Mouse (Mus musculus): Measurements from ENCODE around the gene Kank4. TPM values are rescaled to one million over a fixed set of nuclear protein-coding genes. Genes with fewer than 3 reads are reported as not detected.
"Not testable (repeated sequence)": the region's sequence is repeated elsewhere in the genome, so short reads cannot be mapped to it uniquely, and the experiment has no call there.

Kank4 gene
- polyA plus RNA-seq, 1 experiment from 2014 or later = 1.4 TPM

DNA sequence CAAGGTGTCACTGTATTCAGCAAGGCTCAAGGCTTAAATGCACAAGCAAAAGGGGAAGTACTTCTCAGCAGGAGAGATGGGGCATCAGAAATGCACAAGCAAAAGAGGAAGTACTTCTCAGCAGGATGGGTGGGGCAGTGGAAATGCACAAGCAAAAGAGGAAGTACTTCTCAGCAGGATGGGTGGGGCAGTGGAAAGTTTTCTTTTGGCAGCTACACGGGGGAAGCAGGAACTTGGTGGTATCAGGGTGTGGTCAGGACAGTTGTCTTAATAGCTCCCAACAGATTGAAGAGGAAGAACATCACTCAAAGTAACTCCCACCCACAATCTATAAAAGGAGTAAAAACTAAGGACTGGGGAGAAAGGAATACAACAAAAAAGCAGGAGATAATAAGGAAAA lies 33.1 kb upstream of the Kank4 start:
- not testable (repeated sequence) for H3K27me3 ChIP-seq (ENCODE audit: control insufficient read depth, insufficient read depth, low read length); H3K36me3 ChIP-seq (ENCODE audit: control insufficient read depth, insufficient read depth, low read length); H3K4me1 ChIP-seq (replicated peaks; ENCODE audit: control insufficient read depth, insufficient read depth, low read length); DNase-seq (ENCODE audit: low spot score); H3K9ac ChIP-seq (ENCODE audit: low read depth, low read length); ATAC-seq (ENCODE audit: low FRiP score); H3K4me2 ChIP-seq (replicated peaks; ENCODE audit: low read depth, low read length); H3K4me3 ChIP-seq (ENCODE audit: low read depth, low read length); H3K9me3 ChIP-seq (ENCODE audit: control insufficient read depth, low read length); H3K27ac ChIP-seq (ENCODE audit: low read depth, low read length)
- 93% methylated on average over 1 of the region's 1 CpGs for WGBS

DNA sequence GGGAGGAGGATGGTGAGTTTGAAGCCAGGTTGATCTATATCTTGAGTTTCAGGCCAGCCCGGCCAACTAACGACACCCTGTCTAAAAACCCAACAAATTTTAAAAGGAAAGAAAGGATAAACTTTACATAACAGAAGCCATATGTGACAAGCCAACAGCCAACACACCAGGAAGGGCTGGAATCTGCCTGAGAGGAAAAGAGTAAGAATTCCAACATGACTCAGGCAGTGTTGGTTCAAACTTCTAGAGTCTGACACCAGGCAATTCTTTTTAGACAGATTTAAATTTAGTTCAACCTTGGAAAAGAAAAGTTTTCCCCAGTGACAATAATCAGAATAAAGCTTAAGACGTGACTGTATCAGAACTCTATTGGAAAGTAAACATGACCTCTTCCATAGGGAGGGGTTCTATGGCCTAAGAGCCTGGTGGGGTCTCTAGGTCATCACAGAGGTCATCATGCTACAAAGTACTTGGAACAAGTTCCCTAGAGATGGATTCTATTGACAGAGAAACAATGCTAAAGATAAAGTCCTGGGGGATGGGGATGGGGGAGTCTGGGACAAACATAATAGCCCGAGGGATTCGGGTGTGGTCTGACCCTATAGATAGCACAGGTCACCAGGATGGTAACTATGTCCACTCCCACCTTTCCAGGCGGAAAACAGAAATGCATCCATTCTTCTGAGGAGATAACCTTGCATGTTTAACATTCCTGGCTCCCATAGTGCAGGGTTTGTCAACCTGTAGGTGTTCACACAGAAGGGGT lies 30.0 kb upstream of the Kank4 start:
- DNase-seq (ENCODE audit: low spot score) = no peak
- no peak overlapping the region for H3K9ac ChIP-seq (ENCODE audit: low read depth, low read length)
- H3K27me3 ChIP-seq (ENCODE audit: control insufficient read depth, insufficient read depth, low read length) = no peaks in the 10 kb centered on the region; the same call in 1 of the 2 replicates
- WGBS = 64% methylated on average over 6 of the region's 6 CpGs
- no peaks in the 10 kb centered on the region for H3K4me1 ChIP-seq (replicated peaks; ENCODE audit: control insufficient read depth, insufficient read depth, low read length)
- H3K36me3 ChIP-seq (ENCODE audit: control insufficient read depth, insufficient read depth, low read length) = no peaks in the 10 kb centered on the region
- ATAC-seq (ENCODE audit: low FRiP score) = no peak
- no peak overlapping the region for H3K27ac ChIP-seq (ENCODE audit: low read depth, low read length)
- H3K9me3 ChIP-seq (ENCODE audit: control insufficient read depth, low read length) = no peaks in the 10 kb centered on the region
- no peak overlapping the region for H3K4me3 ChIP-seq (ENCODE audit: low read depth, low read length)
- H3K4me2 ChIP-seq (replicated peaks; ENCODE audit: low read depth, low read length) = no peak overlapping the region

DNA sequence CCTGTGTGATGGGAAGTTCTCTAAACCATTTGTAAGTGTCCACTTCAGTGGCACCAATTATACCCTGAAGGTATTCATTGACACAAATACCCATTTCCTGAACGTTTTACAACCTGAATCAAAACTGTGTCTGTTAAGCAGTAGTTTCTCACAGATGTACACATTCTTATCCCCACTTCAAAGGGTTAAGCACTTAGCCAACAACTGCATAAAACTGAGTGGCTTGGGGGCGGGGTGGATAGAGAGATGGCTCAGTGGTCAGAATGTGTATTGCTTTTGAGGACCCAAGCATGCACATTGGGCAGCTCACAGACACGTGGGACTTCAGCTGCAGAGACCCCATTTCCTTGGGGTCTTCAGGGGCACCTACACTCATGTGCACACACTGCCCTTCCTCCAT lies 29.1 kb upstream of the Kank4 start:
- Histone ChIP-seq H3K27ac (ENCODE audit: low read depth, low read length) (no peak overlapping the region), H3K27me3 (ENCODE audit: control insufficient read depth, insufficient read depth, low read length) (no peaks in the 10 kb centered on the region; the same call in 1 of the 2 replicates), H3K9ac (ENCODE audit: low read depth, low read length) (no peak overlapping the region), H3K4me1 (replicated peaks; ENCODE audit: control insufficient read depth, insufficient read depth, low read length) (no peaks in the 10 kb centered on the region), H3K4me2 (replicated peaks; ENCODE audit: low read depth, low read length) (no peak overlapping the region), H3K9me3 (ENCODE audit: control insufficient read depth, low read length) (no peaks in the 10 kb centered on the region), H3K4me3 (ENCODE audit: low read depth, low read length) (no peak overlapping the region), H3K36me3 (ENCODE audit: control insufficient read depth, insufficient read depth, low read length) (no peaks in the 10 kb centered on the region)
- DNase-seq (ENCODE audit: low spot score) (no peak), ATAC-seq (ENCODE audit: low FRiP score) (no peak)
- 62% methylated on average over 3 of the region's 3 CpGs for whole genome bisulfite sequencing

DNA sequence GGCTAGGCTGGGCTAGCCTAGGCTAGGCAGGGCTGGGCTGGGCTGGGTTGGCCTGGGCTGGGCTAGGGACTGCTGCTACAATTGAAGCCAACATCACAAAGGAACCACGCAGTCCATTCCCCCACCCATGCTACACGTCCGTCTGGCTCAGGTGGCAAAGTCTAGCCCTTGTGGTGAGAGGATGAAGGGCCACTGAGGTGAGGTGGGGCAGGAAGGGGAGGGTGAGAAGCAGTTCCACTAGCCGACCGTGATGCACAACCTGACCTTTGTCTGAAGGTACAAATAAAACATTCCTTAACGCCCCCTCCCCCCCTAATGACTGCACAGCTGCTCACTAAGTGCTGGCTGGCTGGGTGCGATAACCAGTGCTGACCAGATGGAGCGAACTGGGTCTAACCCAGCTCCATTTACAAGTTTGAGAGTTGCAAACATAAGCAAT lies 28.4 kb upstream of the Kank4 start:
- Histone ChIP-seq H3K36me3 (ENCODE audit: control insufficient read depth, insufficient read depth, low read length) (no peaks in the 10 kb centered on the region), H3K9ac (ENCODE audit: low read depth, low read length) (no peak overlapping the region), H3K4me1 (replicated peaks; ENCODE audit: control insufficient read depth, insufficient read depth, low read length) (no peaks in the 10 kb centered on the region), H3K27ac (ENCODE audit: low read depth, low read length) (no peak overlapping the region), H3K4me2 (replicated peaks; ENCODE audit: low read depth, low read length) (no peak overlapping the region), H3K4me3 (ENCODE audit: low read depth, low read length) (no peak overlapping the region), H3K27me3 (ENCODE audit: control insufficient read depth, insufficient read depth, low read length) (no peaks in the 10 kb centered on the region; the same call in 1 of the 2 replicates), H3K9me3 (ENCODE audit: control insufficient read depth, low read length) (no peaks in the 10 kb centered on the region)
- ATAC-seq (ENCODE audit: low FRiP score) = no peak
- WGBS = 68% methylated on average over 8 of the region's 8 CpGs
- DNase-seq (ENCODE audit: low spot score) = no peak

DNA sequence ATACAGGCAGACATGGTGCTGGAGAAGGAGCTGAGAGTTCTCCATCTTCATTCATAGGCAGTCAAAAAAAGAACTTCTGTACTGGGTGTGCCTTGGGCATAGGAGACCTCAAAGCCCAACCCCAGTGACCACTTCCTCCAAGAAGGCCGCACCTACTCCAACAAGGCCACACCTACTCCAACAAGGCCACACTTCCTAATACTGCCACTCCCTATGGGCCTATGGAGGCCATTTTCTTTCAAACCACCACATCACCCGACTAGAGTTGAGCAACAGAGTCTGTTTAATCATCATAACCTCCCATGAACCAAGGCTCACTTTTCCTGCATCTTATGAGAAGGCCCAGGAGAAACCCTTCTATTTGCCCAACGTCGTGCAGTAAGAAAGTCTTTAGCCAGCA lies 27.9 kb upstream of the Kank4 start:
- ATAC-seq (ENCODE audit: low FRiP score) = no peak
- 84% methylated on average over 4 of the region's 4 CpGs for WGBS
- no peaks in the 10 kb centered on the region; the same call in 1 of the 2 replicates for H3K27me3 ChIP-seq (ENCODE audit: control insufficient read depth, insufficient read depth, low read length)

DNA sequence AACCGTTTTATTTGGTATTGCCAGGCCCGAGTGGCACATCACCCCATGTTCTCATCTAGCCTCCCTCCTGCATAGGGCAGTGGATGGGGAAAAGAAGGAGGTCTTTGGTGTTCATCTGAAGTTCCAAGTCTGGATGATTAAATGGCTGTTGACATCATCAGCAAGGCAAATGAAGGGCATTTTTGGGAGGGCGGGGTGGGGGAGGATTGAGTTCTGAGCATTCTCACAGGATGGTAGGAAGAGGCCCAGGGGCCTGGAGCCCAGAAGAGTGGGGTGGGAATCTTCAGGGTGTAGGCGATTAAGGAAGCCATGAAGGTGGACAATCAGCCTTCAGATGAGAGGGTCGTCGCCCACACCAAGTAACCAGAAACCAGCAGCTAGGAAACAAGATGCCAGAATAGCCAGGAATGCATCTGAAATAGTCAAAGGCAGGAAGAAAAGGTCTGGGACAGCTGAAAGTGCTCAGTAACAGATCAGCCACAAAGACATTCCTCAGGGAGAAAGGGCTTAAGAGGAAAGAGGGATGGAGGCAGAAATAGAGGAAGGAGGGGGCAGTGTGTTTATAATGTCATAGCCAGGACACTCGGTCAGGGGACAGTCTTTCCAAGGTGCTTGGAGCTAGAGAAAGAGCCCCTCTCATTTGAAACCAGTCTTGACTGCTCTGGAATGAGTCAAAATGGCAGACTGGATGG lies 26.7 kb upstream of the Kank4 start:
- ATAC-seq (ENCODE audit: low FRiP score) = no peak
- WGBS = 77% methylated on average over 7 of the region's 7 CpGs
- H3K36me3 ChIP-seq (ENCODE audit: control insufficient read depth, insufficient read depth, low read length) = no peaks in the 10 kb centered on the region
- no peak overlapping the region for H3K4me2 ChIP-seq (replicated peaks; ENCODE audit: low read depth, low read length)
- H3K9me3 ChIP-seq (ENCODE audit: control insufficient read depth, low read length) = no peaks in the 10 kb centered on the region
- H3K9ac ChIP-seq (ENCODE audit: low read depth, low read length) = no peak overlapping the region
- H3K27ac ChIP-seq (ENCODE audit: low read depth, low read length) = no peak overlapping the region
- no peaks in the 10 kb centered on the region for H3K4me1 ChIP-seq (replicated peaks; ENCODE audit: control insufficient read depth, insufficient read depth, low read length)
- H3K4me3 ChIP-seq (ENCODE audit: low read depth, low read length) = no peak overlapping the region
- H3K27me3 ChIP-seq (ENCODE audit: control insufficient read depth, insufficient read depth, low read length) = no peaks in the 10 kb centered on the region; the same call in 1 of the 2 replicates
- DNase-seq (ENCODE audit: low spot score) = no peak

More for the DNA sequence above, 27.9 kb upstream of the Kank4 start:
- H3K4me1 ChIP-seq (replicated peaks; ENCODE audit: control insufficient read depth, insufficient read depth, low read length) = no peaks in the 10 kb centered on the region
- H3K27ac ChIP-seq (ENCODE audit: low read depth, low read length) = no peak overlapping the region
- no peak for DNase-seq (ENCODE audit: low spot score)
- no peak overlapping the region for H3K9ac ChIP-seq (ENCODE audit: low read depth, low read length)
- H3K4me2 ChIP-seq (replicated peaks; ENCODE audit: low read depth, low read length) = no peak overlapping the region
- no peaks in the 10 kb centered on the region for H3K9me3 ChIP-seq (ENCODE audit: control insufficient read depth, low read length)
- H3K4me3 ChIP-seq (ENCODE audit: low read depth, low read length) = no peak overlapping the region
- no peaks in the 10 kb centered on the region for H3K36me3 ChIP-seq (ENCODE audit: control insufficient read depth, insufficient read depth, low read length)

DNA sequence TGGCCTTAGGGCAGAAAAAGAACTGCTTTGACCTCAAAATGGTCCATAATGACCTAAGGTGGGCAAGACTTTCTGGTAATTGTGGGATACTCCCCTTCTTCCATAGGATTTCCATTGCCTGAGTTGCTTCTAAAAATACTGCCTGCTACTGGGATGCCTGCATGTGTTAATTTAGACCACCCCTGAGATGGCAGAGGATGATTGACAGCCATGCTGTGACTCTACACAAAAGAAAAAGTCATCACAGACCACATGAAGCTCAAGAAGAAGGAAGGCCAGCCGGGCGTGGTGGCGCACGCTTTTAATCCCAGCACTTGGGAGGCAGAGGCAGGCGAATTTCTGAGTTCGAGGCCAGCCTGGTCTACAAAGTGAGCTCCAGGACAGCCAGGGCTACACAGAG lies 23.9 kb upstream of the Kank4 start:
- H3K36me3 ChIP-seq (ENCODE audit: control insufficient read depth, insufficient read depth, low read length); H3K27me3 ChIP-seq (ENCODE audit: control insufficient read depth, insufficient read depth, low read length); H3K4me2 ChIP-seq (replicated peaks; ENCODE audit: low read depth, low read length); H3K9me3 ChIP-seq (ENCODE audit: control insufficient read depth, low read length); H3K27ac ChIP-seq (ENCODE audit: low read depth, low read length); H3K9ac ChIP-seq (ENCODE audit: low read depth, low read length); ATAC-seq (ENCODE audit: low FRiP score); H3K4me3 ChIP-seq (ENCODE audit: low read depth, low read length); H3K4me1 ChIP-seq (replicated peaks; ENCODE audit: control insufficient read depth, insufficient read depth, low read length): not testable (repeated sequence)
- DNase-seq (ENCODE audit: low spot score) = peak; percentile 17
- WGBS = 77% methylated on average over 6 of the region's 6 CpGs

DNA sequence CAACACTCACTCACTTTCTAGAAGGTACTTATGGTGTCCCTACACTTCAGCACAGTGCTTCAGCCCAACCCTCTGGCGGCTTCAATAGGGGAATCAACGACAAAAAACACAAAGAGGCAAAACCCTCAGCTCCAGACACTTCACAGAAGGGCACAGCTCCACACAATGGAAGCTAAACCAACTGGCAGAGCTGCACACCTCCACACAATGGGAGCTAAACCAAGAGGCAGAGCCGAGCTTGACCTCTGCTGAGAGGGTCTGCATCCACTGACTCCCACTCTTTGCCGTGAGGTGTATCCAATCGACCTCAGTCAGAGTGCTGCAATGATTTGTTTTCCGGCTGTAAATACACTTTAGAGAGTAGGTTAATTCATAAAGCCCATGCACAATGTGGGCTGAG lies 23.2 kb upstream of the Kank4 start:
- H3K9ac ChIP-seq (ENCODE audit: low read depth, low read length) = no peak overlapping the region
- no peak overlapping the region for H3K27ac ChIP-seq (ENCODE audit: low read depth, low read length)
- ATAC-seq (ENCODE audit: low FRiP score) = peak; percentile 57; the same call in 1 of the 2 replicates
- peak; percentile 38 for DNase-seq (ENCODE audit: low spot score)
- no peaks in the 10 kb centered on the region for H3K36me3 ChIP-seq (ENCODE audit: control insufficient read depth, insufficient read depth, low read length)
- no peak overlapping the region for H3K4me2 ChIP-seq (replicated peaks; ENCODE audit: low read depth, low read length)
- no peaks in the 10 kb centered on the region for H3K9me3 ChIP-seq (ENCODE audit: control insufficient read depth, low read length)
- no peak overlapping the region for H3K4me3 ChIP-seq (ENCODE audit: low read depth, low read length)
- no peaks in the 10 kb centered on the region for H3K4me1 ChIP-seq (replicated peaks; ENCODE audit: control insufficient read depth, insufficient read depth, low read length)
- WGBS = 30% methylated on average over 6 of the region's 6 CpGs
- H3K27me3 ChIP-seq (ENCODE audit: control insufficient read depth, insufficient read depth, low read length) = no peaks in the 10 kb centered on the region; the same call in 1 of the 2 replicates

DNA sequence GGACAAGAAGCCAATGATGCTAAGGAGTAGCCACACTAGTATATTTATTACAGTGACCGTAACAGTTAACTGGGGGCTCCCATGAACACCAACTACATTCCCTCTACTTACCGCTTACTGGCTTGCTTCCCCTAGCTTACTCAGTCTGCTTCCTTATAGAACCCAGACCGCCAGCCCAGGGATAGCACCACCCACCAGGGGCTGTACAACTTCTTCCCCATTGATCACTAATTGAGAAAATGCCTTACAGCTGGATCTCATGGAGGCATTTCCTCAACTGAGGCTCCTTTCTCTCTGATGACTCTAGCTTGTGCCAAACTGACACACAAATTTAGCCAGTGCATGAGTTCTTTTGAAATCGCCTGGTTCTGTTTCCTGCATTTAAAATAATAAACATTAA lies 21.6 kb upstream of the Kank4 start:
- H3K27me3 ChIP-seq (ENCODE audit: control insufficient read depth, insufficient read depth, low read length) = no peaks in the 10 kb centered on the region
- no peak overlapping the region for H3K27ac ChIP-seq (ENCODE audit: low read depth, low read length)
- H3K4me2 ChIP-seq (replicated peaks; ENCODE audit: low read depth, low read length) = no peak overlapping the region
- H3K9me3 ChIP-seq (ENCODE audit: control insufficient read depth, low read length) = no peaks in the 10 kb centered on the region
- H3K36me3 ChIP-seq (ENCODE audit: control insufficient read depth, insufficient read depth, low read length) = no peaks in the 10 kb centered on the region
- ATAC-seq (ENCODE audit: low FRiP score) = no peak
- H3K9ac ChIP-seq (ENCODE audit: low read depth, low read length) = no peak overlapping the region
- no peak overlapping the region for H3K4me3 ChIP-seq (ENCODE audit: low read depth, low read length)
- no peak for DNase-seq (ENCODE audit: low spot score)
- 83% methylated on average over 4 of the region's 4 CpGs for WGBS
- H3K4me1 ChIP-seq (replicated peaks; ENCODE audit: control insufficient read depth, insufficient read depth, low read length) = no peaks in the 10 kb centered on the region

Data from hindbrain, embryonic 11.5 days (tissue).